Mouse (Mus musculus) thymus, adult 2 months (tissue): ENCODE data around the gene Ano1. TPM values are rescaled to one million over a fixed set of nuclear protein-coding genes. Genes with fewer than 3 reads are reported as not detected.

Experiments used
- DNase-seq: peaks from one replicate; pipeline ENCODE4 v3.0.0; 2021
- H3K27ac ChIP-seq: fragments of 200-500 bp; 2 replicates; pipeline ENCODE4 v1.5.1; 2012; ENCODE audit warnings: low read length, control low read depth; ENCODE audit not compliant: control insufficient read depth, insufficient read depth
- H3K27me3 ChIP-seq: fragments of 200-500 bp; 2 replicates; pipeline ENCODE4 v1.6.1; 2012; ENCODE audit warnings: mild to moderate bottlenecking, low read length, moderate library complexity, mixed read lengths; ENCODE audit not compliant: control insufficient read depth, insufficient read depth
- H3K36me3 ChIP-seq: fragments of 200-500 bp; 2 replicates; pipeline ENCODE4 v1.6.1; 2012; ENCODE audit warnings: mild to moderate bottlenecking, low read length, moderate library complexity; ENCODE audit not compliant: control insufficient read depth, insufficient read depth
- H3K4me1 ChIP-seq: fragments of 200-500 bp; replicated peaks from 2 replicates; pipeline ENCODE4 v1.6.1; 2012; ENCODE audit warnings: low read length; ENCODE audit not compliant: control insufficient read depth, insufficient read depth
- H3K4me3 ChIP-seq: fragments of 200-500 bp; 2 replicates; pipeline ENCODE4 v1.5.1; 2012; ENCODE audit warnings: mild to moderate bottlenecking, low read length, control low read depth, moderate library complexity; ENCODE audit not compliant: control insufficient read depth, insufficient read depth
- CTCF ChIP-seq: fragments of 200-500 bp; IDR thresholded peaks from 2 replicates; pipeline ENCODE4 v1.5.1; 2012; ENCODE audit warnings: mild to moderate bottlenecking, control low read depth, low read length, moderate library complexity, borderline replicate concordance; ENCODE audit not compliant: control insufficient read depth, poor library complexity, insufficient read depth; ENCODE audit errors: extremely low read depth
- POLR2A ChIP-seq: fragments of 200-500 bp; IDR thresholded peaks from 2 replicates; pipeline ENCODE4 v1.6.1; 2012; ENCODE audit warnings: mild to moderate bottlenecking, low read length, control low read depth, moderate library complexity; ENCODE audit not compliant: control insufficient read depth, poor library complexity, insufficient read depth; ENCODE audit errors: extremely low read depth
- WGBS: fragments of 180-500 bp; shearing (Covaris S2); methylation state at CpG from one replicate; pipeline ENCODE4 v1.1.7; 2018; 5-methylcytosine and 5-hydroxymethylcytosine counted together
- polyA plus RNA-seq: library from polyadenylated mRNA; depleted of rRNA; stranded (reverse); fragments of >200 nt; gene quantifications from 2 replicates; pipeline ENCODE4 v1.2.3, GENCODE M21; 2012; rRNA removed

Gene Ano1
- polyA plus RNA-seq, 1 experiment: 3.7 TPM

DNA sequence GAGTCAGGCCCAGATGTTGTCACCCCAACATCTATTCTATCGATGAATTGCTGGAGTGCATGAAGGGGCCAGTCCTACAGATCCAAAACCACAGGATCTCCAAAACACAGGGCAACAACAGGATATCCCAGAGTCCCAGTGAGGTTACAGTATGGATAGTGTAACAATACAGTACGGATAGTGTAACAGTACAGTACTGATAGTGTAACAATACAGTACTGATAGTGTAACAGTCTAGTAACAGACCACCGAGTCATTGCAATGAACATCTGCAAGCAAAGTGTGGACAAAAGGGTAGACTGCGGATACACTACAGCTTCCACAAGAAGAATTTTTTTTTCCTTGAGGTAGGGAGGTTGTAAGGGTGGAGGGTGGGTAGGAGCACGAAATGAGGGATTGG, 210.4 kb downstream of the Ano1 start:
- Histone ChIP-seq H3K27me3 (no peaks in the 10 kb centered on the region), H3K27ac (no peak overlapping the region), H3K4me3 (no peak overlapping the region), H3K4me1 (peaks cover 14% of the 10 kb centered on the region), H3K36me3 (no peaks in the 10 kb centered on the region)
- 98% methylated on average over 5 of the region's 5 CpGs for WGBS
- DNase-seq: no peak
- TF ChIP-seq POLR2A (no peak), CTCF (no peak)

DNA sequence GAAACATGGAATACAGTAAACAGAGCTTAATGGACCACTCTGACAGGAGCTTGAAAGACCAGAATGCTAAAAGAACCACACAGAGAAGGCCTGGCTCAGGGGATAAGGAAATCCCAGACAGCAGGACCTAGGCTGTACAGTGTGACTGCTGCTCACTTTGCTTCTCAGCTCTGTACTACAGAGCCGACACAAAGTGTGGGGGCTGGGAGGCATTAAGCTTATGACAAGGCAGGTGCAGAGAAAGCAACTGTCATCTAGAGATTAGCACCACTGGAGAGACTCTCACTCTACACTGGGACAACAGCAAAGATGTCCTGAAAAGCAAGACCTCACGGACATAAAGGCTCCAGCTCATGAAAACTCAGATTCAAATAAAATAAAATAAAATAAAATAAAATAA, 212.6 kb downstream of the Ano1 start:
- peak; percentile 51 for DNase-seq
- 43% methylated on average over 2 of the region's 2 CpGs for WGBS
- H3K4me1 ChIP-seq: peaks cover 24% of the 10 kb centered on the region

More for the DNA sequence above, 212.6 kb downstream of the Ano1 start:
- H3K27ac ChIP-seq: no peak overlapping the region
- no peak for TF ChIP-seq CTCF
- no peak for TF ChIP-seq POLR2A
- H3K27me3 ChIP-seq: no peaks in the 10 kb centered on the region
- no peaks in the 10 kb centered on the region for H3K36me3 ChIP-seq
- H3K4me3 ChIP-seq: no peak overlapping the region

Other genes with a start within 250 kb of the Ano1 start
- 57.0 and 59.8 TPM in 2 replicates for gene Ppfia1, start 198.2 kb downstream of the Ano1 start, polyA plus RNA-seq
- 15.2 and 15.3 TPM in 2 replicates for gene Fadd, start 169.5 kb downstream of the Ano1 start, polyA plus RNA-seq
- 1.9 and 2.0 TPM in 2 replicates for gene Fgf3, start 86.1 kb upstream of the Ano1 start, polyA plus RNA-seq
- gene Fgf4, start 95.4 kb upstream of the Ano1 start, polyA plus RNA-seq: 0.15 and 0.19 TPM in 2 replicates
- gene Fgf15, start 144.6 kb upstream of the Ano1 start, polyA plus RNA-seq: 0.40 and 0.42 TPM in 2 replicates
- 23.5 and 26.6 TPM in 2 replicates for gene LTO1, start 163.1 kb upstream of the Ano1 start, polyA plus RNA-seq
- gene Ccnd1, start 188.0 kb upstream of the Ano1 start, polyA plus RNA-seq: 14.4 and 21.7 TPM in 2 replicates